Mouse (Mus musculus) brown adipose tissue, adult 24 weeks (tissue): Measurements from ENCODE around the gene Dlec1. TPM values are rescaled to one million over a fixed set of nuclear protein-coding genes. Genes with fewer than 3 reads are reported as not detected.

ENCODE experiments used
- H3K27ac ChIP-seq: fragments of 200-500 bp; replicated peaks from 2 replicates; pipeline ENCODE4 v1.5.1; 2012; ENCODE audit warnings: low read depth, mild to moderate bottlenecking, low read length
- H3K4me1 ChIP-seq: fragments of 200-500 bp; 2 replicates; pipeline ENCODE4 v1.6.1; 2012; ENCODE audit warnings: low read length, mixed read lengths; ENCODE audit not compliant: control insufficient read depth, insufficient read depth, insufficient read length
- H3K4me3 ChIP-seq: fragments of 200-500 bp; 2 replicates; pipeline ENCODE4 v1.5.1; 2012; ENCODE audit warnings: low read depth, mild to moderate bottlenecking, low read length, moderate library complexity; ENCODE audit not compliant: insufficient read depth
- polyA plus RNA-seq: library from polyadenylated mRNA; stranded (reverse); fragments of >200 nt; gene quantifications from 2 replicates; pipeline ENCODE4 v1.2.4, GENCODE M21; 2012; ENCODE audit not compliant: missing spikeins, insufficient read depth, insufficient read length

The Dlec1 gene
- 0.46 and 1.4 TPM in 2 replicates for polyA plus RNA-seq

DNA sequence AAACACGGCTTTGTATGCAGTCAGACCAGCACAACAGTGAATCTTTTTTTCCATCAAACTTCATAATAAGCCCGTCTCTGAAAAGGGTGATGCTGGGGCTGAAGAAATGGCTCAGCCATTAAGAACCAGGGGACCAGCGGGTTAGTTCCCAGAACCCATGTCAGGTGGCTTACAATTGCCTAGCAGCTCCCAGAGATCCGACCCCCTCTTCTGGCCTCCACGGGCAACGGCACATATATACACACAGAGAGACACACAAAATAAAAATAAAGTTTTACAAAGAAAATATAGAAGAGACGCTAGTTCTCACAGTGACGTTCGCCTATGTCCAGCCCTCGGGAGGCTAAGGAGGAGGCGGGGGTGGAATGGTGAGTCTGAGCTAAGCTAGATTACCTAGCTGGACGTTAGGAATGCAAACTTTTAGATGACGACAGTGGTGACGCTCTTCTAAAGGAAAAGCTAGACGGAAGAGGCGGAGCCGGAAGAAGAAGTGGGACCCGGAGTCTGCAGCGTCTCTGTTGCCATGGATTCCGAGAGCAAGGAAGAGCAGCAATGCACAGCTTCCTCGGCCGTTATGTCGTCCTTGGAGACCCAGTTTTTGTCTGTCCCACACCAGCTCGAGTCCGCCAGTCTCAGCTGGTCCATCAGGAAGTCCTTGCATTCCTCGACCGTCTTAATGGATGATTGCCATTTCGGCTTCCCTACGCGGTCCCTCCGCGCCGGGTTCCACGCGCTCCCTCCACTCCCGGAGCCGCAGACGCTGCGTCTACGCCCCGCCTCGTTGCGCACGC is at the start of gene Dlec1:
Dlec1 (plus strand) TSS at position 487 of the 791 bp plus-strand sequence.
- Histone ChIP-seq H3K4me1 (no peaks in the 10 kb centered on the region), H3K4me3 (peak within 1 kb of the TSS; percentile 77), H3K27ac (peak within 1 kb of the TSS; percentile 56)

DNA sequence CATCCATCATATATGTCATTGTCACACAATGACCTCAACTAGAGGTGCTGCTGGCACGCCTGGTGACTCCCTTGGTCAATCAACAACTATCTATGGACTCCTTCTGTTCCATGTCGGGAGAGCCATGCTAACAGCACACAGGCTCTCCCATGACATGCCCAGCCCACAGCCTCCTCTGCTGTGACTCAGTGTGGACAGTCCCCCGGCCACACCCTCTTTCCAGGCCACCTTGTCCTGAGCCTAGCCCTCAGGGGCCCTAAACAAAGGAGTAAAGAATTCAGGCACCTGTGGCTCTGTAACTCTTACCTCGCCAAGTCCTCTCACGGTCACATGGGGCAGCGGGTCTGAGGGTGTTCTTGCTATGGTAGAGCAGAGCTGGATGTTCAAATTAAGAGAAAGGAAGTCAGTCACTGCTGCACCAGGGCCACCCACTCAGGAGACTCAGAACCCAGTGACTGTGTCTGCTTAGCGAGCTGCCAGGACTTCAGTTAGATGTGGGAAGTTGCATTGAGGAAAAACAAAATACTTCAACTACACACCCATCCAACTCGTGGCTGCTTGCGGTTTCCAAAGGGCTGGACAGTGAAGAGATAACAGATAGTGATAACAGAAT is 48.2 kb upstream of the Dlec1 start:
- Histone ChIP-seq H3K27ac (no peak overlapping the region), H3K4me3 (no peak overlapping the region), H3K4me1 (peaks cover 11% of the 10 kb centered on the region)

DNA sequence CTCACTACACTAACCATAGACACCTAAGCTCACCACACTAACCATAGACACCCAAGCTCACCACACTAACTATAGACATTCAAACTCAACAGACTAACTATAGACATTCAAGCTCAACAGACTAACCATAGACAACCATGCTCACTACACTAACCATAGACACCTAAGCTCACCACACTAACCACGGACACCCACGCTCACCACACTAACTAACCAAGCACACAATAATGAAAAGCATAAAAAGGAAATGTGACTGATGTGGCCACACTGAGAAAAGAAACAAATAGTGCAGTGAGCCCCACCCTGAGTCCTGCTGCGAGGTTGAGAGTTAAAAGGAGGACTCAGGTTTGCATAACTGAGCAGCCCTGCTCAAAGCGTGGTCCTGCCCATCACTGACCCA is 46.9 kb upstream of the Dlec1 start:
- no peak overlapping the region for H3K27ac ChIP-seq
- H3K4me1 ChIP-seq = peaks cover 11% of the 10 kb centered on the region
- no peak overlapping the region for H3K4me3 ChIP-seq

- Histone ChIP-seq H3K4me1 (no peaks in the 10 kb centered on the region), H3K4me3 (no peak overlapping the region), H3K27ac (no peak overlapping the region)
Observed at GRCm38 (mm10) chr9:119058245-119058644, 44.0 kb upstream of the Dlec1 start.

DNA sequence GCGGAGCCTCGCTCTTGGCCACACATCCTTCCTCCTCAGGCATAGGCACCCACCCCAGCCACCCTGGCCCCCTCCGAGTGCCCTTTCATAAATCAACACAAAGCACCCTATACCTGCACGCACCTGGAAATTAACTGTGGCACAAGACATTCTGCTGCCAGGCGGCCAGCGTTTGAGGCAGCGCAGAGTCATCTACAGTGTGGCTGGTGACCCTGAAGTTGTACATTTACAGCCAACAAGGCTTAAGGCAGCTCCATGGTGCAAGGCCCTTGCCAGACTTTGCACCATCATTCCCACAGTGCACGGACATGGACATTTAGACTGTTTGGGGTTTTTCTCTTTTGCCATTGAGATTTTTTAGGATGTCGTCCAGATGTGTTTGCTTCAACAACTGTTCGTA is 41.6 kb upstream of the Dlec1 start:
- H3K4me1 ChIP-seq = no peaks in the 10 kb centered on the region
- no peak overlapping the region for H3K27ac ChIP-seq
- H3K4me3 ChIP-seq = no peak overlapping the region

GRCm38 (mm10) chr9:119063036-119063644 is 39.1 kb upstream of the Dlec1 start:
- Histone ChIP-seq H3K4me1 (no peaks in the 10 kb centered on the region), H3K4me3 (no peak overlapping the region), H3K27ac (no peak overlapping the region)

GRCm38 (mm10) chr9:119064296-119064695 is 38.0 kb upstream of the Dlec1 start:
- Histone ChIP-seq H3K4me1 (no peaks in the 10 kb centered on the region), H3K27ac (no peak overlapping the region), H3K4me3 (no peak overlapping the region)

- Histone ChIP-seq H3K4me1 (no peaks in the 10 kb centered on the region), H3K27ac (no peak overlapping the region), H3K4me3 (no peak overlapping the region)
Observed at GRCm38 (mm10) chr9:119067601-119068000, 34.7 kb upstream of the Dlec1 start.

DNA sequence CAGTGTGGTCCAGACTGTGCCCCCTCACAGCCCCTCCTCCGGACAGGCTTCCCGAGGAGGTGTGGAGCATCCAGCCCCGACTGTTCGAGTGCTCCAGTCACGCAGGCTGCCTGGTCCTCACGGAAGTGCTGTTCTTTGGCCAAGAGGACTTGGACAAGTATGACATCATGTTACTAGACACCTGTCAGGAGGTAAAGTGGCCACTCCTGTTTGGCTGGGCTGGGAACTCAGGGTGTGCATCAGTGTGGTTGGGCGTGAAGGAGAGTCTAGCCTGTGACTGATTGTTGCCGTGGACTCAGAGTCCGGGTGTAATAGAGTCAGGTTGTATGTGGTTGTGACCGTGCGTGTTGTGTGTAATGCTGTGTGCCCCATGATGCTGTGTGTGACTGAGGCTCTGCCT is 34.0 kb upstream of the Dlec1 start:
- Histone ChIP-seq H3K4me3 (no peak overlapping the region), H3K27ac (no peak overlapping the region), H3K4me1 (no peaks in the 10 kb centered on the region)

DNA sequence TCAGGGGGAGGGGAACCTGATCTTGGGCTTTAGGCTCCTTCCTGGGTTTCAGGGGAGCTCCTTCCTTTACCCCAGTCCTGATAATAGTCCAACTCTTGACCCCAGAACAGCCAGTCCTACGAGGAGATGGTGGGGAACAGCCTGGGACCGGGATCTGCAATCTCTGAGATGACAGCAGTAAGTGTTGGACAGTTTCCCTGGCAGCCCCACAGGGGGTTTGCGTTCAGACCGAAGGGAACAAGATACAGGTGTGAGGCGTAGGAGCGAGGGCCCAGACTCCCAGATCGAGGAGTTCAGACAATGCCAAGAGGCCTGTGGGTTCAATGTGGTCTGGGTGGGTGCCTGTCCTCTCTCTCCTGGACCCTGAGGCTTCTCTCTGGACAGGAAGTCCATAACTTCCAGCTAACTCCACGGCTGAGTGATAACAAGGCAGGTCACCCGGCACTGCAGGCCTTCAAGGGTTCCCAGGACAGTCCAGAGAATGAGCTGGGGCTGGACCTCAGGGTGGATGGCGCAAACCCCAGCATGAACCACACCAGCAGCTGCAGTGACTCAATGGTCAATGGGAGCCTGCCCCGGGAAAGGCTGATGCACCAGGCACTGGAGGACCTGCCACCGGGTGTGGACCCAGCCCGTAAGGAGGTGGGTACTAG is 32.0 kb upstream of the Dlec1 start:
- H3K27ac ChIP-seq = no peak overlapping the region

DNA sequence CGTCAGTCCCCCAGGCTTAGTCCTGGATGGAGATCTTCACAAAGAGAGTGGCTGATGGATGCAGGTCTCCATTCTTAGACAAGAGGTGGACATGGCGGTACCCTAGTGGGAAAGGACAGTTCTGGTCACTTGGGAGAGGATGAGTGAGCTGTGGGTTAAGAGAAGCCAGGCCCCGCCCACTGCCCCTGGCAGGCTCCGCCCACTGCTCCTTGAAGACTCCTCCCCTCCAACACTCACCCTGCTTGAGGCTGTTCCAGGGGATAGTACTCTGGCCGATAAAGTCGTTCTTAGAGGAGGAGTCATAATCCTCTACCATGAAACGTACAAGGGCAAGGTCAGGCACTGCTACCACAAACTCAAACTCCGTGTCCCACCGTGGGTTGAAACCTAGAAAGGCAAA is 30.5 kb upstream of the Dlec1 start:
- Histone ChIP-seq H3K27ac (no peak overlapping the region), H3K4me1 (no peaks in the 10 kb centered on the region), H3K4me3 (no peak overlapping the region)

More for the DNA sequence above, 32.0 kb upstream of the Dlec1 start:
- Histone ChIP-seq H3K4me1 (no peaks in the 10 kb centered on the region), H3K4me3 (no peak overlapping the region)

DNA sequence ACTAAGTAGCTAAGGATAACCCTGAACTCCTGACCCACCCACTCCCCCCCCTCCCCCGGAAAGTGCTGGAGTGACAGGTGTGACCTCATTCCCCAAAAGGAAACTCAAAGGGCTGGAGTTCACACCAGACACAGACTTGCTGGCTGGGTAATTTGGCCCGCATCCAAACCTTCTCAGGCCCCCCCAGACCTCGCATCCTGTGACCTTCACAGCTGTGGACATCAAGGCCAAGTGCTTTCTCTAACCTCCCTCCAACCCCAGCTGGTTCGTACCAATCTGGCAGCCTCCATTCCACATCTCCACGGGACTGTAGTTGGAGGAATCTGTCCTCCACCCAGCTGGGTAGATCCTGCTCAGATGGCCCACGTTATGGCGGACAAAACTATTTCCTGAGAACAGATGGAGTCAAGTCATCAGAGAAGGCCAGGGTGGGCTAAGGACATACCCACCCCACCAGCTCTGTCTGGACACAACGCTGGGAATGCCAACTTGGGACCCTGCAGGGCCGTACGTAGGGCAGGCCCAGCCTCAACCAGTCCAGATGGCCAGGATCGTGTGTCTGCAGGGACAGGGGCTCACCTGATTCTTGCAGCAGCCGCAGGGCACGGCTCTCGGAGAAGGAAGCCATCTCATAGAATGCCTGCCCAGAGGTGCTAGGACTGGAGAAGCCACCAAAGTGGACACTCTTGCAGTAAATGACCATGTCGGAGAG is 28.9 kb upstream of the Dlec1 start:
- Histone ChIP-seq H3K4me1 (no peaks in the 10 kb centered on the region), H3K27ac (no peak overlapping the region), H3K4me3 (no peak overlapping the region)

DNA sequence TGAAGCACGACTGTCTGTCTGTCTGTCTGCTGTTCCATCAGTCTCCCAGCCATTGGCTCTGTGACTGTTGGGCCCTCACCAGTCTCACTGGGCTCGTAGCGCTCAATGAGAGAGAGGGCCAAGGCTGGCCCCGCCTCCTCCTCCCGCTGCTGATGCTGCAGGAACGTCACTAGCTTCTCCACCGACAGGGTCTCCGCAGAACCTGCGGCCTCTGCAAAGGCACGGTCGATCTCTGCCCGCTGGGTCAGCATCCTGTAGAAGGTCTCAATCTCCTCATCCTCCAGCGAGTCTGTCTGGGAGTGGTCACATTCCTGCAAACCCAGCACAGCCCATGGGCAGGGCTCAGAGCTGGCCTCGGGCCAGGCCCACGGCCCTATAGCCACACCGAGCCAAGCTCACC is 26.6 kb upstream of the Dlec1 start:
- no peak overlapping the region for H3K27ac ChIP-seq
- H3K4me3 ChIP-seq = no peak overlapping the region
- no peaks in the 10 kb centered on the region for H3K4me1 ChIP-seq

DNA sequence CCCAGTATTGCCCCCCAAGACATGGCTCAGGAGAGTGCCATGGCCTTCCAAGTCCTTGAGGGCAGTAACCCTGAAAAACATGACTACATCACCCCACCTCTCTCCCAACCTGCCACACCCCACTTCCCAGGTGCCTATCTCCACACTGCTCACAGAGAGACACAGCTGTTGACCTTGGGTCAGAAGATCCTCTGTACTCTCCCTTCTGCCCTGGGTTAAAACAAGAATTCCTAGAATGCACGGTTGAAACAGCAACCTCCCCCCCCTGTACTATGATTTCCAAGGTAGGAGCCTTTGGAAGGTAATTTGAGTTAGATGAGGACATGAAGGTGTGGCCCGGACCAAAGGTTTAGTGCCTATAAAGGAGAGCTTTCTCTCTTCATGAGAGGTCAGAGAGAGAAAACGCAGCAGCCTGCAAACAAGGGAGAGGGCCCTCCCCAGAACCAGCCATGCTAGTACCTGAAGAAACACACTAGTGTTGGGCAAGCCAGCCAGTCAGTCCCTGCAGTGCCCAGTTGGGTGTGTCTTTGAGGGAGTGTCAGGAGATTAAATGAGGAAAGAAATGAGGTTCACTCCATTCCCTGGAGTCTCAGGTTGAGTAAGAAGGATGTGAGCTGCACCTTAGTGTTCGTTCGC is 22.1 kb upstream of the Dlec1 start:
- no peak overlapping the region for H3K27ac ChIP-seq
- H3K4me1 ChIP-seq = peaks cover 6% of the 10 kb centered on the region
- H3K4me3 ChIP-seq = no peak overlapping the region
